Mouse (Mus musculus) MEL-GATA-1-ER (cell line): ENCODE data around the gene Olfr78.

Experiments
- DNase-seq: peaks from one replicate; pipeline ENCODE4 v3.0.0-alpha.2; 2012; ENCODE audit warnings: low read depth; ENCODE audit errors: extremely low read depth

Gene Olfr78

GRCm38 (mm10) chr7:102759266-102759665, at the start of gene Olfr78, which contains the start of gene Olfr560:
Gene Olfr78 (minus strand): TSS chr7:102759471.
Gene Olfr560 (minus strand): TSS chr7:102759366.
- no peak for DNase-seq

GRCm38 (mm10) chr7:102803180-102803579, 43.9 kb upstream of the Olfr78 start, which contains the start of gene Olfr564:
Gene Olfr564 (plus strand): TSS chr7:102803480.
- DNase-seq, result no peak

- DNase-seq, result no peak
Observed at GRCm38 (mm10) chr7:102770921-102771320, 11.7 kb upstream of the Olfr78 start, which contains the start of gene Olfr561. Gene Olfr561 (plus strand): TSS chr7:102771221.

- no peak for DNase-seq
Observed at GRCm38 (mm10) chr7:102752086-102752485, 7.2 kb downstream of the Olfr78 start.

- DNase-seq, result no peak
Observed at GRCm38 (mm10) chr7:102737705-102738104, 21.6 kb downstream of the Olfr78 start.

GRCm38 (mm10) chr7:102733793-102734192, 25.5 kb downstream of the Olfr78 start:
- no peak for DNase-seq

- no peak for DNase-seq
Observed at GRCm38 (mm10) chr7:102727391-102727790, 31.9 kb downstream of the Olfr78 start, which contains the start of gene Olfr559. Gene Olfr559 (minus strand): TSS chr7:102727491.

- no peak for DNase-seq
Observed at GRCm38 (mm10) chr7:102718970-102719369, 40.3 kb downstream of the Olfr78 start, which contains the start of gene Olfr33. Gene Olfr33 (minus strand): TSS chr7:102719070.

- DNase-seq, result no peak
Observed at GRCm38 (mm10) chr7:102701915-102702314, 57.4 kb downstream of the Olfr78 start, which contains the start of gene Olfr558. Gene Olfr558 (plus strand): TSS chr7:102702215.

- no peak for DNase-seq
Observed at GRCm38 (mm10) chr7:102698461-102698860, 60.8 kb downstream of the Olfr78 start.

GRCm38 (mm10) chr7:102695358-102696125, 63.7 kb downstream of the Olfr78 start, which contains the start of gene Olfr557:
Gene Olfr557 (plus strand): TSS chr7:102695910.
- DNase-seq, result peak; percentile 20
